Mouse (Mus musculus) C2C12 (cell line): ENCODE data around the gene Rbm47.

Experiments used
- CEBPB ChIP-seq: IDR thresholded peaks from one replicate; pipeline ENCODE4 v1.6.1; 2011; ENCODE audit warnings: low read depth, mild to moderate bottlenecking, control low read depth, moderate library complexity
- CTCF ChIP-seq: IDR thresholded peaks from one replicate; pipeline ENCODE4 v1.5.1; 2011; ENCODE audit not compliant: control insufficient read depth, insufficient read depth, insufficient read length
- FOSL1 ChIP-seq: IDR thresholded peaks from one replicate; pipeline ENCODE4 v1.8.0; 2011; ENCODE audit warnings: mild to moderate bottlenecking, low read length; ENCODE audit not compliant: poor library complexity, insufficient read depth, severe bottlenecking
- MAX ChIP-seq: IDR thresholded peaks from one replicate; pipeline ENCODE4 v1.6.1; 2011; ENCODE audit warnings: mild to moderate bottlenecking, control low read depth
- MYOD1 ChIP-seq: IDR thresholded peaks from one replicate; pipeline ENCODE4 v1.6.1; 2011; ENCODE audit warnings: low read depth; ENCODE audit not compliant: control insufficient read depth, insufficient read length
- MYOG ChIP-seq: IDR thresholded peaks from one replicate; pipeline ENCODE4 v1.6.1; 2011; ENCODE audit not compliant: control insufficient read depth, insufficient read length; ENCODE audit errors: extremely low read depth
- USF1 ChIP-seq: IDR thresholded peaks from one replicate; pipeline ENCODE4 v1.6.1; 2011; ENCODE audit warnings: low read depth, mild to moderate bottlenecking, control low read depth, moderate library complexity

- TF ChIP-seq CTCF (no peak), MYOD1 (no peak), USF1 (no peak), FOSL1 (no peak), CEBPB (no peak), MAX (no peak), MYOG (no peak)
Observed at GRCm38 (mm10) chr5:66061667-66062045, 111.3 kb downstream of the Rbm47 start.
